Mouse (Mus musculus) activated CD4-positive, CD25-positive, alpha-beta regulatory T cell, adult 4 months (primary cell): ENCODE results near the gene Sclt1. TPM values are rescaled to one million over a fixed set of nuclear protein-coding genes. Genes with fewer than 3 reads are reported as not detected.
A peak's percentile ranks its signal among the peaks of the same experiment; 100 is the strongest.

ENCODE experiments used
- ATAC-seq: one replicate; pipeline ENCODE4 v1.8.0; 2017
- polyA plus RNA-seq, 2 experiments: library from polyadenylated mRNA; unstranded; fragments of 100-300 nt; shearing (Covaris generic); gene quantifications; one replicate each; pipeline ENCODE4 v1.2.1; 2017

Sclt1 gene
- polyA plus RNA-seq, 2 experiments from 2014 or later, result 2.7 to 3.1 TPM

DNA sequence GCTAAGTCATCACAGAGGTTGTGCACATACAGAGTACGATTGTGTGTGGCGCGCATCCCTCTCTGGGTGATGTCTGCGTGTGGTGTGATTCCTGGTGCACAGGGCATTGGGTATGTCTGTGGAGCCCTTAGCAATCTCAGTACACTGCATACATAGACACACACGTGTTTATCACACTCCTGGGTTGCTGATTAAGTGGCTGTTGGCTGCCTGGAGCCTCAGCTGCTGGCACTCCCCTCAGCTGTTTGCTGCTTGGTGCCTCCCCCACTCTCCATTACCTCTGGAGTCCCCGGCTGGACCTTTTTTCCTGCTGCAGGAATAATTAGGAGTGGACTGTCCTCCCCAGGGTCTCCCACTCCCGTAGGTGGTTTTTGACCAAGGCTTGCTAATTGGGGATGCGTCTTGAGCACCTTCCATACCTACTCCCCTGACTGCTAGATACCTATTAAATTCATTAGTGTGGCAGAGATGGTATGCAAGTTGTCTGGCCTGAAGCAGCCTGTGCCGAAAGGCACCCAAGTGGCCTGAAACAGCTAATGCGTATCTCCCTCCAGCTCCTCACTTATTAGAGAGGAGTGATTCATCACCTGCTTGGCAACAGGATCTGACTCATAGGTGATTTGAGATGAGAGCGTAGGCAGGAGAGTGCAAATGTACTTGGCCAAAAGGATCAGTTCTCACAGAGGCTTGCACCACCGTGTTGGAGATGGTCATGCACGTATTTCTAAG is 136.5 kb downstream of the Sclt1 start:
- no peak for ATAC-seq

DNA sequence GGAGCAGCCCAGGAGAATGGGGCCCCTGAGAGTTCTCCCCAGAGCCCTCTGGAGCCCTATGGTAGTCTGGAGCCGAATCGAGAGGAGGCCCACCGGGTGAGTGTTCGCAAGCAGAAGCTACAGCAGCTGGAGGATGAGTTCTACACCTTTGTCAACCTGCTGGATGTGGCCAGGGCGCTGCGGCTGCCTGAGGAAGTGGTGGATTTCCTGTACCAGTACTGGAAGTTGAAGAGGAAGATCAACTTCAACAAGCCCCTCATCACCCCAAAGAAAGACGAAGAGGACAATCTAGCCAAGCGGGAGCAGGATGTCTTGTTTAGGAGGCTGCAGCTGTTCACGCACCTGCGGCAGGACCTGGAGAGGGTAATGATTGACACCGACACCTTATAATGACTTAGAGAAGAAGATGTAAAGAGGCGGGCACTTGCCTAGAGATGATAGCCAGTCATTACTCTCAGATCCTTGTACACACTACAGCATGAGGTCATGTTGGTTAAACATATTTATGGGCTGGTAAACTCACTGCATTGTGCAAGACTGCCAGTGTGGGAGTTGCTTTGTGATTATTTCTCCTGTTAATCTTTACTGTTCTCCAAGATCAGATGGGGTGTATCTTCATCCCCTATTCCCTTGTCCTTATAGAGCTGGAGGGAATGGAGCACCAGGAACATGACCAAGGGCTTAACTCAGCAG is 137.5 kb downstream of the Sclt1 start:
- ATAC-seq, result peak; percentile 42

DNA sequence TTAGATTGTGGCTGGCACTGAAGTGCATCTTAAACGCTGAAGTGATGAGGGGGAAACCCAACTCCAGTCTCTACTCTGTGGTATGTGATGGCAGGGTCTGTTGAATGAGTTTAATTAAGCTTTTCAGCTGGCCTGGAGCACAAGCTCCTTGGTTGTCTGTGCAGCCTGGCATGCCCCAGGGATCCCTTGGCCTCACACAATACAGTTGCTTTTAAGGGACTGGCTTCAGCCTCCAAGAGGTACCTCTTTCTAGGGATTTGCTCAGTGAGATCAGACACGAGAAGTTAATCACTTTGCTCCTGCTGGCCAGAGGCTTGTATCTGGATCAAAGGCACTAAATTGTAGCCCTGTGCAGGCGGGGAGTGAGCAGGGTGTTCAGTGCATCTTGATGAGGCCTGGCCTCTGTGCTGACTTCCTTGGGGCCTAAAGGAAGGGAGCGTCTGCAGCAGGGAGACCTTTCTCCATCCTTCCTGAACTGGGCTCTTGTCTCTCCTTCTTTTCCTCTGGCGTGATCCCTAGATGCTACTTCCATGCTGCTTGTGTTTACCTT is 138.8 kb downstream of the Sclt1 start:
- no peak for ATAC-seq

DNA sequence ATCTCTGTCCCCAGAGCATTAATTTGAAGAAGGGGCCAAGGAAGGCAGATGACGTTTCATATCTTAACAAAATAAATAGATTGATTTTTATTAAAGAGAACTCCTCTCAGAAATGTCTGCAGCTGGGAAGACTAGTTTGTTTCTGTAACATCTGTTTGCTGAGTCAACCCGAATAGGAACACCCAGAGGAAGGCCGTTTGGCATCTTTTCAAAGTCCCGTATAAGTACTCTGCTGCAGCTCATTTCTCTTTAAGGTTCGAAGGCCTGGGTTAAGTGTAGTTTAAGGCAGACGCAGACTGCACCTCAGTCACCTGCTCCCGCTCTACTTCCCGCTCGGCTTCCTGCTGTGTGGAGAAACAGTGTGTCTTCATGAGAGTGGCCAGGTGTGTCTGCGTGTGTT is 139.4 kb downstream of the Sclt1 start:
- ATAC-seq, result no peak

DNA sequence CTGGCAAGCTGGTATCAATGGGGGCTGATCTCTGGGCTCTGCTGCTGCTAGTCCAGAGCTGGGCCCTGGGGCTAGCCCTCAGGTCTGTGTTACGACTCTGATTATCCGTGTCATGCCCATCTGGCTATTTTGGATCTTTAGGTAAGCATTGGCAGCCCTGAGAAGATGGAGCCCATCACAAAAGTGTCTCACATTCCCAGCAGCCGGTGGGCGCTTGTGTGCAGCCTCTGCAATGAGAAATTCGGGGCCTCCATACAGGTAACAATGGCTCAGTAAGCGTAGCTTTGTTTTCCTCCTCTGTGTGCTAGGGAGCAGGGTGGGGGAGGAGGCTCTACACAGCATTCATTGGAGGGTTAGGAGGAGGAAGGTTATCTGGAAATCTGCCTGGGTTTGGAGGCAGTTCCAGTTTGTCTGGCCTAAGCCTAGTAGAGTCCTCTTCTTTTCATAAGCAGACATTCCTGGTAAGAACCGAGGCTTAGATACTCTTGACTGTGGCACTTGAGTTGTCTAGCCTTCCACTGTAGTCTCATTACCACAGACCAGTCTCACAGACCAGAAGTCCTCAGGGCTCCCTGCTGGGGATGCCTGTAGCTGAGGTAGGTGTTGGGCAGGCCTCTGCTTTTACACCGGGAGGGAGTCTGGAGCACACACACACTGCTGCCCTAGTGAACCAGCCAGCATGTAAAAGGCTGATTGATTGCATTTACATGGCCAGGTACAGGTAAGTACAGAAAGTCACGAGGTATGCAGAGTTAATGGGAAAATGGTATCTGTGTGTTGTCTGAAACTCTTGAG is 140.9 kb downstream of the Sclt1 start:
- no peak for ATAC-seq

DNA sequence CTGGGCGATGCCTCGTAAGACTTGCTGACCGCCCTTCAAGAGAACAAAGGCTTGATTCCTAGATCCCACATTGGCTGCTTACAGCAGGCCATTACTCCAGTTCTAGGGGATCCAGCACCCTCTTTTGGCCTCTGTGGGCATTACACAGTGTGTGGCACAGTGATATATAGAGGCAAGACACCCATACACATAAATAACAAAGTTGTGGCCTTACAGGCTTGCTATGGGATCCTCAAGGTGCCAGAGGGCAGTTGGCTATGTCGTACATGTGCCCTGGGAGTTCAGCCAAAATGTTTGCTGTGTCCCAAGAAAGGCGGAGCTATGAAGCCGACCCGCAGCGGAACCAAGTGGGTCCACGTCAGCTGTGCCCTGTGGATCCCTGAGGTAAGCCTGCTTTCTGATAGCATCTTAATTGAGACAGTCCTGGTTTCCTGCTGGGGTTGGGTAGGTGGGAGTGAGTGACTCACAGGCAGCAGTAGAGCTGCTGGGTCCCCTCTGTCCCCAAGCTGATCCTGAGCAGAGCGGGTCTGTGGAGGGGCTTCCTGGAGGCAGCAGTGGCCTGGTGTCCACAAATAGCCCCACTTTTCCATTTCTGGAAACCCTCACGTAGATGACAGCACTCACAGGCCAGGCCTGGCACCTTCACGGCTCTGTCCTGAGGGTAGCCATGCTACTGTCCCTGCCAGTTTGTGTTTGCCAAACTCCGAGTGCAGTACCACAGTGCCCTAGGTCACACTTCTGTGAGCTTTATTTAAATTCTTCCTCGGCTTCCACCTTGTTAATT is 142.3 kb downstream of the Sclt1 start:
- ATAC-seq, result peak; percentile 50

DNA sequence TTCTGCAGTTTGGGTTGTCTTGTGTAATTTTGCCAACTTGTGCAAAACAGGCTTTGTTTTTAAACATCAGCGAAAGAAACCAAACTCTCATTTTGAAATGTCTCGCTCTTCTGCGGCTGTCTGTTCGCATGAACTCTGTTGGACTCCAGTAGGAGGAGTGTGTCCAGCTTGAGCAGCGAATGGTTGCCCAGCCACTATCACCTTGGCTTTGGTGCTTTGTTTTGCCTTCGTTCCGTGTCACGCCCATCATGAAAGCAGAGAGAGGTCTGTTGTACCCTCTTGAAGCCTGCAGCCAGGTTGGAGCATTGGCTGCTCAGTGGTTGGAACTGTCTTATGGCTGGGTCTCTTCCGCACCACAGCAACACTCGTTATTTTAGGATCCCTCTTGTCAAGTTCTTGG is 143.1 kb downstream of the Sclt1 start:
- no peak for ATAC-seq

DNA sequence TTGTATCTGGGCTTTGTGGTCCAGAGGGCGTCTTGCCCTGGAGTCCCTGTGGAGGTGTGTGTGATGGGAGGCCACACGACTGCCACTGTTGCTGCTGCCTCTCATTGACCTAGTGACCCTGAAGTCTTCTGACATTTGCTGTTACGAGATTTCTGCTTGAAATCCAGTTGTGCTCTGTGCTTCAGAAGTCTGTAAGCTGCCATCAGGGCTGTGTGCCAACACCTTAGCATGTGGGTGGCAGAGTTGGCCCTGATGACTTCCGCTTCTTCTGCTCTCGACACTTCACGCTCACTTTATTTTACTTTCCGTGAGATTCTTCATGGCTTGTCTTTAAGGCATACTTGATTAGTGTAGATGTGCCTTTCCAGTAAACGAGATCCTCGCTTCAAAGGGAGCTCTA is 143.9 kb downstream of the Sclt1 start:
- no peak for ATAC-seq

DNA sequence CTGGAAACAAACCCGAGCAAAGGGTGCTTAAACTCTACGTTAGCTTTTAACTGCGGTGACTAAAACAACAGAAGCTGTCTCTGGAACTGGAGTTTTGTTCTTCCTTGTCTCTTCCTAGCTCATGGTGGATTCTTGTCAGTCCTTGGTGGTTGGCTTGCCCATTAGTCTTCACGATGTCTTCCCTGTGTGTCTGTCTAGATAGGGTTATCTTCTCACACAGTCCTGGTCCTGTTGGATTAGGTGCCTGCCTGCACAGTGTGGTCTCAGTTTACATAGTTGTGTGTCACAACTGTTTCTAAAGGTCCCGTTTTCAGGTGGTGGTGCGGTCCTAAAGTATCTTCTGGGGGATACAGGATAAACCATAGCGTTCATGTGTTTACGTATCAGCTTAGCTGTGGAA is 145.3 kb downstream of the Sclt1 start:
- no peak for ATAC-seq

DNA sequence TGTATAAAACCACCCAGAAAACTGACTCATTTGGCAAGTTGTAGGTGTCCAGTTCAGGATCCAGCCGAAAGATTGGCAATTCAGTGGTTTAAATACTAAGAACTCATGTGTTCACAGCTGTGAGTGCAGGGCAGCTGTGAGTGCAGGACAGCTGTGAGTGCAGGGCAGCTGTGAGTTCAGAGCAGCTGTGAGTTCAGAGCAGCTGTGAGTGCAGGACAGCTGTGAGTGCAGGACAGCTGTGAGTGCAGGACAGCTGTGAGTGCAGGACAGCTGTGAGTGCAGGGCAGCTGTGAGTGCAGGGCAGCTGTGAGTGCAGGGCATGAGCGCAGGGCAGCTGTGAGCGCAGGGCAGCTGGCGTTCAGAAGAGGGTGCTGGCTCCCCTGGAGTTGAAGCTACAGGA is 147.3 kb downstream of the Sclt1 start:
- ATAC-seq, result no peak

DNA sequence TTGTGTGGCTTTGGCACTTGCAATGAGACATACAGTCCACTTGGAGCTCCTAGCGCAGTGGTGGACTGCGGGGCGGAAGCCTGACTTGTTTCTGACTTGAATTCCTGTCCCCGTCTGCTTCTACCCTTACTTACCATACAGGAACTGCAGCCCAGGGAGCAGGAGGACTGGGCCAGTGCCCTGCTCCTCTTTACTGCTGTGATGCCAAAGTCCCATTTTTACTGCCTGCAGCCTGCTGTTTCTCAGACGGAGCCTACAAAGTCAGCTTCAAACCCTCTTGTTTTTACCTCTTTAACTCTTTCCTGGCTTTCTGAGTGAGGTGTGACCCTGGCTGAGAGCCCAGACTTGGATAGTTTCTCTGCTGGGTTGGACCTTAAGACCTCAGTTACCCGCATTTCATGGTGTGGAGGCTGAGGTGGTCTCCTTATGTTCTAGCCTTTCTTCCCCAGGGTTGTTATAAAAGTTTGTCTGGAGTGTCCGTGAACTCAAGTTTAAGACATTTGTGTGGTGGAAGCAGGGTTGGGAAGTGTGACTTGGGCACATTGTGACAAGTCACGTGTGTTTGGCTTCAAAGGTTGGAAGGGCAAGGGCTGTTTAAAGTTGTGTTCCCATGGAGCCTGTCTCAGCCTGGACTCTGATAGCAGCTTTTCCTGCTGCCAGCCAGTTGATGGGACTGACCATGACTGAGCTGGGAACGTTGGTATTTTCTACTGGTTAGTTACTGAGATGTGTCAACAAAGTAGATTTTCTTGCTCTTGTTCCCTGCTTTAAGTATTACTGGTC is 148.0 kb downstream of the Sclt1 start:
- ATAC-seq, result no peak

DNA sequence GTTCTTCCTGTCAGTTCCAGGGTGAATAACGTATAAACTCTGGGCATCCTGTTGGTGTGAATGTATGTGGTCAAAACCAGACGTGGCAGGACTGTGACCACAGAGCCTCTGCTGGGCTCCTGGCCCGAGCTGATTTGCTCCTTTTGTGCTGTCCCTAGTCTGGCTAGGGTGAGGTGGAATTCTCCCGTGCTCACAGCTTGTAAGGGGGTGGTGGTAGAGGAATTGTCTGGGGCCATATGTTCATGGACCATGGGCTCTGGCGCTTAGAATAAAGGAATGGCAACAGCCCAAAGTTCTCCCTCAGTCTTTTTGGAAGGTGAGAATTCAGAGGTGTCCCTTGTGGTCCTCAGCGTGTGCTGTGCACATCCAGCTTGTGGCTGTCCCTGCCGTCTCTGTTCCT is 149.5 kb downstream of the Sclt1 start:
- ATAC-seq, result no peak

DNA sequence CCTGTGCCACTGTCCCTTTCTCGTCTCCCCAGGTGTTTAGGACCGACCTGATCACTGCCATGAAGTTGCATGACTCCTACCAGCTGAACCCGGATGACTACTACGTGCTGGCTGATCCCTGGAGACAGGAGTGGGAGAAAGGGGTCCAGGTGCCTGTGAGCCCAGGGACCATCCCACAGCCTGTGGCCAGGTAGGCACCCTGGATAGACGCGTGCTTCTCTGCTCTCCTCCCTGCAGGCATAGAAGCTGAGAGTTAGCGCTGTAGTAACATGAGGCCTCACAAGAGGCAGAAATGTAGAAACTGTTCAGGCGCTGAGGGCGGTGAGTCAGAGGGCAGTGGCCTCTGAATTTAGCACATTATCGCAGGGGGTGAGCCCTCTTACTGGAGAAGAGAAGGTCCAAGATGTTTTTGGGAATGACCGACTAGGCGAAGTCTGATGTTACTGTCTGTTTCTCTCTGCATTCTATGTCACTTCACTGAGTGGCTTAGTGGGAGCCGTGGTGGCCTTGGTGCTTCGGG is 150.6 kb downstream of the Sclt1 start:
- no peak for ATAC-seq

DNA sequence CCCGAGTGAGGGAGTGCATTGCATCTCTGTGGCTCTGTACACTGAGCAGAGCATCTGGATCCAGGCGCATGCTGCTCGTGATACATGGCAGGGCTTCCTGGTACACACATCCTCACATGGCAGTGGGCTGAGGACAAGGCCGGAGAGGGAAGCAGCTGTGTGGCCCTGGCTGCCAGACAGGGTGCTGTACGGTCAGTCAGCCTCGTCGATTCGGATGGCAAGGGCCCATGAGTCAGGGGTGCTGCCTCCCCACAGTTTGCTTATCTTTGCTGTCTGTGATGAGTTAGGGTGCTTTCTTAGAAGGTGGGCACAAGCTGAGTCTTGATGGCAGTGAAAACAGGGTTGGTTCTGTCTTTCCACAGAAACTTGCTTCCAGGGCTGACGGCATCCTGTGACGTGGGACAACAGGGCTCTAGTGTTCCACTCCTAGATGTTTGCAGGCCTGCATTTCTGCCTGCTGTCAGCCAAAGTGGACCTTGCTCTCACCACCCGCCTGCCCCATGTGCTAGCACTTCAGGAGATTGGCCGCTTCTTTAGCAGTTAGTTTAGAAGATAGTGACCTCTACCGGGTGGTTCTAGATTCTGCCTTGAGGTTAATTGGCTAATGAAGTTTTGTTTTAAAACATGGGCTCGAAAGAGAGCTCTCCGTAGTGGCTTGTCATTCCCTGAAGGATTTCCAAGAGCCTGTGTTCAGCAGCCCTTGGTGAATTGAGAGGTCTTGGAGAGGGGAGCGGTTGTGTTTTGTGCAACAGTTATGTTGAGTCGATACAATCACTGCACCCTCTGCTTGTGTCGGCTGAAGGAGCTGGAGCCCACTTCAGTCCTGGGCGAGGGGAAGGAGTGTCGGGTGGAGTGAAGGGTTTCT is 151.4 kb downstream of the Sclt1 start:
- ATAC-seq, result no peak

DNA sequence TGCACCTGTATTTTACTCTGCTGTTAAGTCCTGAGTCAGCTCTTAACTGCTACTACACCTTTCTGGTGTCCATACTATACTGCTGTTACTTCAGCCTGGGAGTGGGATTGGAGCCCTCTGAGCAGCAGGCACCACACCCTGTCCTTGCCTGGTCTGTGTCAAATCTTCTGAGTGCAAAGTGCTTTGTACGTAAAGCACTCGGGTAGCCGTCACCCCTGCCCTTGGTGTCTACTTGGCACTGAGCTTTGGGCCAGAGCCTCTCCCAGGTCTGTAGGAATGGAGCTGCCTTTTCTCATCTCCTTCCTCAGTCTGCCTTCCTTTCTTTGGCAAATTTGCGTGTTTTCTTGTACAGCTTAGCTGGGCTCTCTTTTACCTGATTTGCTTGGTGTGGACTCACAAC is 152.3 kb downstream of the Sclt1 start:
- no peak for ATAC-seq

DNA sequence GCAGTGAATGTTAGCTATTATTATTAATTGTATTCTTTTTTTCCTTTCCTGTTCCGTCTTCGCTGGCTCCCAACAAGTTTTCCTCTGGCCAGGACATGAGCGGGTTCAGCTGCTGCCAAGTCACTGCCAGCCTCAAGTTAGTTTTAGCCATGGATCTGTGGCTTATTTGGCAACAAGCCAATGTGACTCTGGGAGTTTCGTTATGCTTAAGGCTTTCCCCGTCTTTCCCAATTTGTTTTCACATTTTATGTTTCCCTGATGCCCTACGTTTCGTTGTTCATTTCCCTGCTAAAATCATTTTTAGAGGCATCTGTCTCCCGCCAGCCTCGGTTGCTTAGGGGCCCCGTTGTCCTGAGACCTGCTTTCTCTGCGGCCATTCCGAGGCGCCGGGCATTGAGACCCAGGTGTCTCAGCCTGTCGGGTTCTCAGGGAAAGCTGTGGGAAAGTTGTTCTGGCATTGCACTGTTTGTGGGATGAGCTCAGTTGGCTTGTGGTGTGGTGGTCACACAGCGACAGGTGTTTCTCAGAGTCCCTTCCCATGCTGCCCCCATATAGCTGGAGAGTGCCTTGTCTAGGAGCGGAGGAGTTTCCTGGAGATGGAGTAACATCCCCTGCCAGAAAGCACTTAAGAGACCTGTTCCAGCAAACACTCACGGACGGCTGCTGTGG is 152.9 kb downstream of the Sclt1 start:
- no peak for ATAC-seq

DNA sequence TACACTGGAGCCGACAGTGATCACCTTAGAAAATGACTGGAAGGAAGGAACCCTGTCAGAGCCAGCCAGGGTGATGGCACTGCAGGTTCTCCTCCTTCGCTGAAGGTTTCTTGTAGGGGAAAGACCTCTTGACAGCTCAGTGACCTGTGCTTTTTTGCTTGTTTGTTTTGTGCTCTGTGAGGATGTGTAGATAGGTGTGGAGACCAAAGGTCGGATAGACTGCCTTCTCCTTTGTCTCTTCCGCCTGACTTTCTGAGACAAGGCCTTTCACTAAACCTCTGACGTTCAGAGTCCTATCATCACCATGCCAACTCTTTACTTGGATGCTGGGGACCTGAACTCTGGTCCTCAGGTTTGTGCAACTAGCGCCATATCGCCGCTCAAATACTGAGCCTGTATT is 153.8 kb downstream of the Sclt1 start:
- ATAC-seq, result no peak

DNA sequence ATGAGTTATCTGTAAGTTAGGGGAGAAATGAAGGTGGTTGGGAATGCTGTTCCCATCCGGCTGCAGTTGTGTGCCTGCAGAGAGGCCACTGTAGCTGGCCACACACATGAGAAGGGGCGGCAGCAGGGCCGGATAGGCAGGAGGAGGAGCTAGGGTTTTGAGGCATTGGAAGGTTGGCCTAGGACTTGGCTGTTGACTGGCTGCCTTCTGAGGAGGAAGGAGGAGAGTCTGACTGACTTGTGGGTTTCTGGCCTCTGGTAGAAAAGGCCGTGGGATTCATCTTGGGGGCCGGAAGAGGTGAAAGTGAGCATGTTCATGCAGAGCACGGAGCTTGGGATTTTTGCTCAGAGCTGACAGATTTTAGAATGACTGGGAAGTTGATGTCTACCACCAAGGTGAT is 154.7 kb downstream of the Sclt1 start:
- ATAC-seq, result peak; percentile 75

DNA sequence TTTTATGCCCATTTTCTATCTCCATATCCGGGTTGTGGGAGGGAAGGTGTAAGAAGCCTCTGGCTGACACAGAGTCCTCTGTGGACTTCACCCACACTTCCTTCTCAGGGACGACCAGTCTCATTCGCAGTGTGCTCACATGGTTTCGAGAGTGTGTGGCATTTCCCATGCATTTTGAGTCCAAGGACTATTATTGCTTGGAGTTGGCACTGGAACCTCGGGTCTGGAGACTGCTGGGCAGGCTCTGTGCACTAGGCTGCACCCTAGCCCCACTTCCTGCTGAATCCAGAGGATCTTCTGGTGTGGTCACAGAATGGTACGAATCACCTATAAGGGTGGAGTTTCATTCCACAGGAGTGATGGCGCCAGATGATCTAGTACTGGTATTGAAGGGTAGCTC is 155.4 kb downstream of the Sclt1 start:
- ATAC-seq, result peak; percentile 43

DNA sequence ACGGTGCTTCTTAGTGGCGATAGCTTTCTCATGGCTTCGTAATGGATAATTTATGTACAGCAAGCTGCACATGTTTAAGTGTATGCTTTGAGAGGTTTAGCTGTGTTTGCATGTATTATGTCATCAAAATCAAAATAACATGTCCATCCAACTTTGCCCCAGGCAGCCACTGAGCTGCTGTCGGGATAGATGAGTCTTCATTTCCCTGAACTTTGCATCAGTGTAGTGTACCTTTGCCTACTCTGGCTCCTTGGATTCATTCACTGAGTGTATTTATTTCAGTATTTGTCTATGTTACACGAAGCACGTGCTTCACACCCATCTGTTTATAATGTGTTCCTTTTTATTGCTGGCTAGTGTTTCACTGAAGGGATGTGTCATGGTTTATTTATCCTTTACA is 156.0 kb downstream of the Sclt1 start:
- ATAC-seq, result no peak
